Mouse (Mus musculus): ENCODE results near the gene Rpl3.

DNA sequence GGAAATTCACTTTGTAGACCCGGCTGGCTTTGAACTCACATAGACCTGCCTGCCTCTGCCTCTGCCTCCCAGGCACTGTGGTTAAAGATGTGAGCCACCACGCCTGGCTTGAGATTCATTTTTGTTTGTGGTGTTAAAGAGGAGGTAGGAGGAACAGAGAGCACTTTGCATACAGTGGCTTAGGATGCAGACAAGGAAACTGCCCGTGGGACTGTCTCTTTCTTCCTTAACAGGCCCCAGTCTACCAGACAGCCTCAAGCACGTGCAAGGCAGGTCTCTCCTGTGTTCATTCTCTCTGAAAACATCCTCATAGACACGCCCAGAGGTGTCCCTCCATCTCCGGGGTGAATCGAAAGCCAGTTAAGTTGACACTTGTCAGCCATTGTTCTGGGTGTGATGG is 57.3 kb downstream of the Rpl3 start:
- no peak for TF ChIP-seq CTCF (conservative IDR thresholded peaks at IDR 0.05; ENCODE audit: low read length)
- no peak for TF ChIP-seq POU5F1 (IDR thresholded peaks at IDR 0.05; ENCODE audit: borderline replicate concordance, low read length)
